Mouse (Mus musculus): ENCODE data around the gene Prep.

- TF ChIP-seq CTCF (IDR thresholded peaks at IDR 0.05; ENCODE audit: control insufficient read depth, insufficient read depth, low read length) (no peak), POLR2A (IDR thresholded peaks at IDR 0.05; ENCODE audit: borderline replicate concordance, control insufficient read depth, low read depth, low read length) (no peak)
Observed at GRCm38 (mm10) chr10:45069557-45069956, 2.6 kb downstream of the Prep start.

Data from bone marrow, adult 2 months (tissue).